ENCODE assay signal across 19 mouse cellular contexts in genomic region chr4:57266389-57266788, GRCm38 (mm10). TPM values are rescaled to one million over a fixed set of nuclear protein-coding genes. Genes with fewer than 3 reads are reported as not detected.
A peak's percentile ranks its signal among the peaks of the same experiment; 100 is the strongest.
DNase-seq lines count a peak whose midpoint lies in the region; ATAC-seq and TF ChIP-seq lines count a peak whose summit lies in the region.
"Had no signal": no experiment of that assay in that cellular context is flagged by ENCODE, and none has a peak within 500 bp of the region (broad histone marks: within the 10 kb centered on the region; RNA-seq: fewer than 3 reads in every experiment).

No protein-coding gene starts in this region.

- WGBS in heart, embryonic 10.5 days, result 44% methylated on average over 9 of the region's 9 CpGs
- 32% methylated on average over 9 of the region's 9 CpGs for WGBS in heart, embryonic 14.5 days
- 60% methylated on average over 9 of the region's 9 CpGs for WGBS in heart, adult 2 months
- 80% methylated on average over 9 of the region's 9 CpGs for WGBS in midbrain, embryonic 10.5 days
- WGBS in midbrain, embryonic 11.5 days, result 84% methylated on average over 9 of the region's 9 CpGs

- TF ChIP-seq CTCF in heart, adult 2 months (IDR thresholded peaks at IDR 0.05), result no peak

- no peak overlapping the region for H3K4me3 ChIP-seq in heart, embryonic 10.5 days
- H3K4me3 ChIP-seq in heart, embryonic 14.5 days (ENCODE audit: control insufficient read depth in 1 of 2, insufficient read depth in 1 of 2, low read depth in 1 of 2, low read length in 2 of 2), result no peak overlapping the region
- no peak overlapping the region for H3K4me3 ChIP-seq in heart, adult 2 months
- H3K4me3 ChIP-seq in midbrain, embryonic 10.5 days, result no peak overlapping the region
- H3K4me3 ChIP-seq in midbrain, embryonic 11.5 days (ENCODE audit: low read depth, low read length), result no peak overlapping the region
- H3K4me3 ChIP-seq: forebrain, embryonic 13.5 days; hindbrain, embryonic 10.5 days; intestine, embryonic 15.5 days had no signal

- H3K9ac ChIP-seq in heart, embryonic 14.5 days (ENCODE audit: low read length), result no peak overlapping the region
- no peak overlapping the region for H3K9ac ChIP-seq in heart, adult 2 months (ENCODE audit: low read depth, low read length)
- H3K9ac ChIP-seq in midbrain, embryonic 11.5 days (ENCODE audit: low read length), result no peak overlapping the region
- H3K9ac ChIP-seq: forebrain, embryonic 13.5 days; forebrain, postnatal 0 days; hindbrain, embryonic 14.5 days; intestine, embryonic 15.5 days had no signal

- H3K36me3 ChIP-seq in heart, embryonic 10.5 days, result no peaks in the 10 kb centered on the region
- H3K36me3 ChIP-seq in heart, embryonic 14.5 days (ENCODE audit: control insufficient read depth, insufficient read depth, low read length), result no peaks in the 10 kb centered on the region
- no peaks in the 10 kb centered on the region for H3K36me3 ChIP-seq in heart, adult 2 months (ENCODE audit: control insufficient read depth, insufficient read depth, low read length)
- no peaks in the 10 kb centered on the region for H3K36me3 ChIP-seq in midbrain, embryonic 10.5 days
- H3K36me3 ChIP-seq in midbrain, embryonic 11.5 days (ENCODE audit: control insufficient read depth, insufficient read depth, low read length), result no peaks in the 10 kb centered on the region
- H3K36me3 ChIP-seq: hindbrain, embryonic 10.5 days; intestine, embryonic 15.5 days had no signal

- no peak for TF ChIP-seq EP300 in heart, adult 2 months (IDR thresholded peaks at IDR 0.05; ENCODE audit: insufficient read depth, low read depth, low read length)

- no peaks in the 10 kb centered on the region for H3K79me2 ChIP-seq in heart, adult 2 months (replicated peaks; ENCODE audit: control insufficient read depth, insufficient read depth, low read length)

- peak overlapping the region; percentile 60 for H3K27ac ChIP-seq in heart, embryonic 10.5 days
- H3K27ac ChIP-seq in heart, embryonic 14.5 days (replicated peaks in 1 of 2; ENCODE audit: control insufficient read depth in 1 of 2, insufficient read depth in 1 of 2, low read depth in 2 of 2, low read length in 2 of 2), result peak overlapping the region; percentile 5 to 6; a peak in 3 of 4 replicates
- no peak overlapping the region for H3K27ac ChIP-seq in heart, adult 2 months
- peak overlapping the region; percentile 46 for H3K27ac ChIP-seq in midbrain, embryonic 10.5 days (replicated peaks)
- H3K27ac ChIP-seq in midbrain, embryonic 11.5 days (ENCODE audit: low read depth, low read length), result no peak overlapping the region
- H3K27ac ChIP-seq: forebrain, embryonic 13.5 days; hindbrain, embryonic 10.5 days; hindbrain, embryonic 14.5 days; intestine, embryonic 15.5 days had no signal

- no peaks in the 10 kb centered on the region for H3K9me3 ChIP-seq in heart, embryonic 10.5 days
- H3K9me3 ChIP-seq in heart, embryonic 14.5 days (ENCODE audit: control insufficient read depth, low read length), result no peaks in the 10 kb centered on the region
- H3K9me3 ChIP-seq in midbrain, embryonic 10.5 days (replicated peaks), result no peaks in the 10 kb centered on the region
- H3K9me3 ChIP-seq in midbrain, embryonic 11.5 days (ENCODE audit: control insufficient read depth, low read length), result no peaks in the 10 kb centered on the region
- H3K9me3 ChIP-seq: forebrain, embryonic 13.5 days; hindbrain, embryonic 10.5 days; intestine, embryonic 15.5 days had no signal

- H3K4me1 ChIP-seq in heart, embryonic 10.5 days, result peaks cover 46% of the 10 kb centered on the region
- peaks cover 17 to 18% of the 10 kb centered on the region in 2 experiments for H3K4me1 ChIP-seq in heart, embryonic 14.5 days (ENCODE audit: control insufficient read depth in 2 of 2, insufficient read depth in 2 of 2, low read length in 2 of 2)
- H3K4me1 ChIP-seq in heart, adult 2 months (ENCODE audit: control insufficient read depth, insufficient read depth, low read length), result peaks cover 2% of the 10 kb centered on the region; the same call in 1 of the 2 replicates
- peaks cover 14% of the 10 kb centered on the region for H3K4me1 ChIP-seq in midbrain, embryonic 10.5 days
- H3K4me1 ChIP-seq in midbrain, embryonic 11.5 days (ENCODE audit: control insufficient read depth, insufficient read depth, low read length), result no peaks in the 10 kb centered on the region
- H3K4me1 ChIP-seq: forebrain, embryonic 13.5 days; intestine, embryonic 15.5 days had no signal

- peak; percentile 18; the same call in 1 of the 2 replicates for ATAC-seq in heart, embryonic 14.5 days (ENCODE audit: insufficient number of reproducible peaks, insufficient read depth, low FRiP score, low read depth)
- no peak for ATAC-seq in midbrain, embryonic 11.5 days (ENCODE audit: low FRiP score)
- ATAC-seq: forebrain, embryonic 13.5 days; forebrain, postnatal 0 days; intestine, embryonic 15.5 days had no signal

- DNase-seq in heart, embryonic 10.5 days (ENCODE audit: low spot score), result no peak
- DNase-seq in heart, postnatal 36 days, result no peak
- no peak for DNase-seq in heart, adult 2 months
- DNase-seq in midbrain, embryonic 10.5 days (ENCODE audit: low spot score), result no peak
- DNase-seq in midbrain, embryonic 11.5 days (ENCODE audit: low spot score, missing footprints), result no peak
- DNase-seq in lung, postnatal 36 days, result no peak
- DNase-seq: adrenal gland, adult 2 months; adrenal gland, postnatal 25 days; cerebellum, adult 18-20 months; cerebellum, adult 9-11 months; cerebellum, postnatal 36 days; forebrain, postnatal 0 days; gastrocnemius, postnatal 36 days; kidney, adult 18-20 months had no signal

- TF ChIP-seq POLR2A in heart, adult 2 months (IDR thresholded peaks at IDR 0.05; ENCODE audit: insufficient read depth, low read depth, low read length), result no peak

- H3K4me2 ChIP-seq in heart, embryonic 14.5 days (ENCODE audit: low read length), result no peak overlapping the region
- no peak overlapping the region for H3K4me2 ChIP-seq in midbrain, embryonic 11.5 days
- H3K4me2 ChIP-seq: forebrain, embryonic 13.5 days; hindbrain, embryonic 14.5 days; intestine, embryonic 15.5 days had no signal

- intact Hi-C loops in heart, postnatal 36 days (cut with DNase I), result no loop called here
- intact Hi-C loops in heart, adult 2 months (cut with DNase I), result no loop called here

- no peaks in the 10 kb centered on the region for H3K27me3 ChIP-seq in heart, embryonic 10.5 days (ENCODE audit: insufficient read depth, poor library complexity, severe bottlenecking)
- H3K27me3 ChIP-seq in heart, embryonic 14.5 days (ENCODE audit: control insufficient read depth, insufficient read depth, low read length), result no peaks in the 10 kb centered on the region
- no peaks in the 10 kb centered on the region for H3K27me3 ChIP-seq in heart, adult 2 months (ENCODE audit: control insufficient read depth, insufficient read depth, low read length)
- H3K27me3 ChIP-seq in midbrain, embryonic 10.5 days (ENCODE audit: low read depth, poor library complexity, severe bottlenecking), result peaks cover 3% of the 10 kb centered on the region; the same call in 1 of the 2 replicates
- H3K27me3 ChIP-seq in midbrain, embryonic 11.5 days (ENCODE audit: control insufficient read depth, insufficient read depth, low read length), result no peaks in the 10 kb centered on the region
- H3K27me3 ChIP-seq: forebrain, embryonic 13.5 days; intestine, embryonic 15.5 days had no signal

RNA-seq across cellular contexts. Expression of gene Ptpn3, which starts 35.2 kb away (rescaled TPM):
- 0.90 and 1.7 TPM in 2 replicates for polyA plus RNA-seq in heart, embryonic 10.5 days (2016; fragmentation: Nextera tagmentation; extraction: Ambion mirVana)
- total RNA-seq in heart, postnatal 36 days (2021), result 10 to 100 TPM; 38.6 to 47.2 TPM
- polyA plus RNA-seq in heart, embryonic 14.5 days (2014; fragmentation: Nextera tagmentation; extraction: Ambion mirVana), result 3.3 and 3.8 TPM in 2 replicates
- total RNA-seq in heart, adult 2 months (2021), result 10 to 100 TPM; 32.4 to 41.5 TPM
- 10.7 and 23.3 TPM in 2 replicates for polyA plus RNA-seq in heart, adult 2 months (2012; rRNA removed)
- 0.78 TPM in 2 replicates for polyA plus RNA-seq in midbrain, embryonic 10.5 days (2016; fragmentation: Nextera tagmentation; extraction: Ambion mirVana)
- 0.33 and 0.90 TPM in 2 replicates for polyA plus RNA-seq in midbrain, embryonic 11.5 days (2014; fragmentation: Nextera tagmentation; extraction: Ambion mirVana)

Comparison
In these comparisons a context has a peak if more than half of its experiments do, and no peak if none do; other contexts are left out.
1. H3K27ac ChIP-seq: peak in heart, embryonic 10.5 days (single experiment), heart, embryonic 14.5 days (2 of 2) and midbrain, embryonic 10.5 days (single experiment); none in heart, adult 2 months (single experiment) and midbrain, embryonic 11.5 days (single experiment).